Mouse (Mus musculus) liver, postnatal 0 days (tissue): ENCODE measurements around the gene Gm11634.
A peak's percentile ranks its signal among the peaks of the same experiment; 100 is the strongest.

Experiments used
- CTCF ChIP-seq: sonication (generic); IDR thresholded peaks from 2 replicates; pipeline ENCODE4 v1.5.1; 2016; ENCODE audit warnings: antibody characterized with exemption, low read depth
- EP300 ChIP-seq: IDR thresholded peaks from 2 replicates; pipeline ENCODE4 v1.6.1; 2016; ENCODE audit warnings: antibody characterized with exemption, low read depth, mild to moderate bottlenecking

DNA sequence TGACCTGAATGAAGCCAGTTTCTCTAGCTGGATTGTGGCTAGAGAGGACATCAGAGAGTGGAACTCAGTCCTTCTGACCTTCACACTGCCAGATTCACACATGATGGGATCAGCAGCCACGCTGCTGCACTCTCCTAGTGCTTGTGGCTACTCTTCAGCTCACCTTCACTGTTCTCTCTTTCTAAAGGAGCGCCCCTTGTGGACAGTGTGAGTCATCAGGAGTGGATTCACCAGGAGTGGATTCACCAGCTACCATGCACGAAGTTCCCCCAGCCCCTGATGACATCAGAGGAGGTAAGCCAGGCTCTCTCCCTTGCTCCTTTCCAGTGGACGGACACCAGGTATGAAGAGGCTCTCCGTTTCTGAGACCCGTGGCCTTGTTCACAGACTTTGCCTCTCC, 22.9 kb downstream of the Gm11634 start:
- peak; percentile 41 for TF ChIP-seq CTCF
- TF ChIP-seq EP300: no peak
